Mouse (Mus musculus) cerebellum, adult 11-12 months (tissue): Measurements from ENCODE around the gene Plcb4.
"Not testable (repeated sequence)": the region's sequence is repeated elsewhere in the genome, so short reads cannot be mapped to it uniquely, and the experiment has no call there.

Experiments
- DNase-seq: peaks from one replicate; pipeline ENCODE4 v3.0.0; 2022

Plcb4 gene

GRCm38 (mm10) chr2:135717232-135718134 lies 58.7 kb downstream of the Plcb4 start:
- peak; percentile 87 for DNase-seq

GRCm38 (mm10) chr2:135722109-135722508 lies 63.3 kb downstream of the Plcb4 start:
- no peak for DNase-seq

- DNase-seq = no peak
Observed at GRCm38 (mm10) chr2:135723387-135723786, 64.6 kb downstream of the Plcb4 start.

GRCm38 (mm10) chr2:135724489-135724888 lies 65.7 kb downstream of the Plcb4 start:
- no peak for DNase-seq

- DNase-seq = no peak
Observed at GRCm38 (mm10) chr2:135725362-135725761, 66.6 kb downstream of the Plcb4 start.

DNA sequence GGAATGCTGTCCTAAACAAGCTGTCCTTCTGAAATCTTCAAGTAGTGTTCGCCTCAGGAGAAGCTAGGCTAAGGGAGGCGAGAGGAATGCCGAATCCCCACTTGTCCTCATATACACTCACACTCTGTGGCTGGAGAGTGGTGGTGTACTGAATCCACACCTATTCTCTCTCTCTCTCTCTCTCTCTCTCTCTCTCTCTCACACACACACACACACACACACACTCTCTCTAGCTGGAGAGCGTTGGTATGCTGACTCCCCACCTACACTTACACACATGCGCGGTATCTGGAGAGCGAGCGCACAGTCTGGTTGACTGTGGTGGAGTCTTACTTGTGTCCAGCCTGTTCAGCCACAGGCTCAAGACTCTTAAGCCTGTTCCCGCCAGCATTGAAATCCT lies 68.3 kb downstream of the Plcb4 start:
- no peak for DNase-seq

DNA sequence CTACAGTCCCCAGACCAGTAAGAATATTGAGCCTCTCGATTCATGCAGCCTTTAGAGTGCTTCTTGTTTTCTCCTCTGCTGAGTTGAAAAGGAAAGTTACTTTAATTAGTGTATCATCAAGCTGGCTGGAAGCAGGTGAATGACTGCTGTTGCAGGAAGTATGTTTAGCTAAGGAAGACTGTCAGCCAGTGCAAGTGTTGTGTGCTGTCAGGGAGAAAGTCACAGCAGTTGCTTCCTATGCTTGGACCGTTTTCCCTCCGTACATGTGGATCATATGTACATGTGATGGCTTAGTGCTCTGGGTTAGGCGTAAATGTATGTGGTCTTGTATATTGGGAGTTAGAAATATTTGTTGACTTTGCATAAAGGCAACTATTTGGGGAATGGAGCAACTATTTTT lies 69.1 kb downstream of the Plcb4 start:
- DNase-seq = no peak

DNA sequence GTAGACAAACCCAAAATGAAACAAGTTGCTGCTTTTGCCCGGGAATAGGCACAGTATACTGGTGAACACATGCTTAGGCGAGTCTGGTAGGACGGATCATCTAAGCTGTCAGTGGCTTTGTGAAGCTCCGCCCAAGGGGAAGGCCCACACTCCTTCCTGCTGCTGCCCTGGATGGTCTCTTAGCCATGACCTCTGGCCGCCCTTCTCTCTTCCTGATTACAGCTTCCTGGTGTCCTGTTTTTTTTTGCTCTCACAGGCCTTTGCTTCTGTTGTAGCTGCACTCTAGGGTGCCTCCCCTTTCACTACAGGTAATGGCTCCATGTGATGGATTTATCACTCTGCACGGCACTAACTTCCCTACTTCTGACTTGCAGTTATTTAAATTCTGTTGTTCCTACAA lies 72.8 kb downstream of the Plcb4 start:
- no peak for DNase-seq

DNA sequence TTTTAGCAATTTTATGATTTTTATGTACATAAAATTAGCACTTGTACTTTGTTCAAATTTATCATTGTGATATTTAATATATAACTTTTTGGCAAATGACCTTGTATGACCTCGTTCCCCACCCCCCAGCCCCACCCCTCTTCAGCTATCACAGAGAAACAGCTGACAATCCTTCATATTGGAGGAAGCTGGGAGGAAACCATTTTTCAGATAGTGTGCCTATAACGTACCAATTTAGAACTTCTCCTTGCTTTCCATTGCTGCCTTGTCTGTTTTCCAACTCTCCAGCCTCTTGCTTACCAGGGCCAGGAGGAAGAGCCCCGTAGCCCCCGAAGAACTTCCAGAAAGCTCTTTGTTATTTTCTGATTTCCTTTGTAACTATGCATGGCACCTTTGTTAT lies 73.8 kb downstream of the Plcb4 start:
- DNase-seq = no peak

GRCm38 (mm10) chr2:135733926-135734510 lies 75.2 kb downstream of the Plcb4 start:
- no peak for DNase-seq

- peak; percentile 60 for DNase-seq
Observed at GRCm38 (mm10) chr2:135737506-135737905, 78.7 kb downstream of the Plcb4 start.

DNA sequence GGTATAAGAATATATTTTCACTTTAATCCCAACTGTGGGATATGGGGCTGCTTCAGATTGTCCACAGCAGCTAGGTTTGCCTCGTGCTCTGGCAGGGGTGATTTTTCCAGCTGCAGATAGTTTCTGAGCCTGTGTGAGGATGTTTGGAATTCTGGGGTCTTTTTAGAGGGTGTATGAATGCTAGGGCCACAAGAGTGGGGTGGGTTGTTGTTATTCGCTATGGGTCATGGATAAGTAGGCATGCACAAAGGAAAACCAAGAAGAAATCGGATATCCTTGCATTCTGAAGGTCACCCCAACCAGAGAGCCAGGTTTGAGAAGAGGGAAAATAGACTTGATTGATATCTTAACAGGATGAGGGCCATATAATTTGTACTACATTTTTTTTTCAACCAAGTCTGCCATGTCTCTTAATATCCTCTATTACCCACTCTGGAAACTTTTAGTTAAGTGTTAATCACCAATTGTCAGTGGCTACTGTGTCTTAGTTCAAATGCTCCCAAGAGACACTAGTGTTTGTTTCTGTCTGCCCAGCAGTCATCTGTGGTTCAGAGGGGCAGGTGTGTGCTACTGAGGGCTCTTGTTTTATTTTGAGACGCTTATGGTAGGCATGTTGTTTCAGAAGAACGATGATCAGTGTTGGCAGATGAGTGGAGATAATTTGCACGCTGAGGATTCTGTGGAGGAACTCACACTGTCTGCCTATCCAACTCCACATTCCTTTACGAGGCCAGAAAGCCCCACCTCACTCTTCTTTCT lies 79.4 kb downstream of the Plcb4 start:
- not testable (repeated sequence) for DNase-seq

DNA sequence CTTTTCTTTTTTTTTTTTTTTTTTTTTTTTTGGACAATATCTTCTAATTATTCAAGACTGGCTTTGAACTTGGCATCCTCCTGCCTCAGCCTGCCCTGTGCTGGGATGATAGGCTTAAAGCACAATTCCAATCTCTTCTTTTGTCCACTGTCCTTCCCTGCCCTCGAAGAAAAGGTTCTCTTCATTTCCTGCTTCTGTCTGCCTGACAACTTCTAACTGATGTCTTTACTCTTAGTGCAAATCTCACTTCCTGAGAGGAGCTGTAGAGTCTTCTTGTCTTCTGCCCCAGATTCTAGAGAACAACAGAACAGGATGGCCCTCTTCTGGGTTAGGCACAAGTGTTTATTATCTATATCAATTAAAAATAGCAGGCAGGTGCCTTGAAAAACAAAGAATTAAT lies 80.1 kb downstream of the Plcb4 start:
- no peak for DNase-seq

DNA sequence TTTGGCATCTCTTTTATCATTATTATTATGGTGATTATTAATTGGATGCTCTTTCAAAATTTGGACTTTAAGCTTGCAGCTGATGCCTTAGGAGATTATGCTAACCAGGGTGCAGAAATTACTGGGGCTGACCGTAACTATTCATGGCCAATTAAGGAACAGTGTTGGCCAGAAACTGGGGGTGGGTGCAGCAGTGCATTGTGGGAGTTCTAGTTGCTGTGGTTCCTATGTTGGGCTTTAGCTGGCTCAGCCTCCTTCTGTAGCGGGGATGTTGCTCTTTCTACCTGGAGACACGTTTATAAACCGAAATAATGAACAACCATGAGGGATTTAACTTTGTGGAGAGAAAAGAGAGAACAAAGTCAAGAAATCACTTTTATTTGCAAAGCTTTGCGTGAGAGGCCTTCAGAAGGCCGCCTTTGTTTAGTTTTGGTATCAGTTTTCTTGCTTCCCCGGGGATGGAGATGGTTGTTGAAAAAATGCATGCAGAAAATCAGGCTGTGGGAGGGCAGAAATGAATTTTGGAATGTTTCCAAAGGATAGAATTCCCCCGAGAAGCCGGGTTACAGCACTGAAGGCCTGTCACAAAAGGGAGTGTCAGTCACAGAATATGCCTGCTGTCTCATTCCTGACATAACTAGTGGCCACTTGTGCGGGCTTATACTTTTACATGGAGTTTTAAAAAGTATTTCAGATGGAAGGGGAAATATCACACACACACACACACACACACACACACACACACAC lies 84.3 kb downstream of the Plcb4 start:
- DNase-seq = no peak

DNA sequence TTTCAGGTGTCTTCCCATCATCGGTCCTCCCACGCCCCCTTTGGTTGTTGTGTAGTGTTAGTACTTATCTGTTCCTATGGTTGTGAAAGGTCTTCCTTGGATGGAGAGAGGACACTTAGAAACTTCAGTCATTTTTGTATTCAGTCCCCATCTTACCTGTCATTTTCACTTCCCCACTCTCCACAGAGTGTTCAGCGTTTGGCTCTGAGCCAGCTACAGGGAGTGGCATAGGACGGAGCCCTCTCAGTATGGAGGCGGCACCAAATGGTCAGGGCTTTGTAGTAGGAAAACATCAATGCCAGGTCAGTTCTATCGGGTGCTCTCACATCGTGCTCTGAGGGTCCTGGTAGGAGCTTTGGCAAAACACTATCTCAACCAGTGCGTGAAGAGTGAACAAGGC lies 85.9 kb downstream of the Plcb4 start:
- no peak for DNase-seq

- no peak for DNase-seq
Observed at GRCm38 (mm10) chr2:135745126-135745525, 86.3 kb downstream of the Plcb4 start.

DNA sequence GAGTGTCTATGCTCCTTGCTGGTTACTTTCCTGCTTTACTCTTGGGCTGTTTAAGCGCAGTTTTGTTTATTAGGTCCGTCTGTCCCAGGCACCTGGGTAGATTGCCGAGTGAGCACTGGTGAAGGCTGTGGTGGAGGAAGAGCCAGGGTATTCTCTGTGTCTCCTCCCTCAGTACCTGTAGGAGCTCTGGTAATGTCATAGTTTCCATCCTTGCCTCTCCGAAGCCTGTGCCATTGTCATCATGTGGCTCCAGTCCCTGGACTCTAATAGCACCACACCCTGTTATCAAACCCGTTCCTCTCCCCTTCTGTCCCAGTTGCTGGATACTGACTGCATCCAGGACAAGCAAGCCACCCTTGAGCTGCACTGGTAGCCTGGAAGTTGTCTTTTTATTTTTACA lies 89.6 kb downstream of the Plcb4 start:
- DNase-seq = no peak

GRCm38 (mm10) chr2:135749606-135750005 lies 90.8 kb downstream of the Plcb4 start:
- DNase-seq = no peak

- no peak for DNase-seq
Observed at GRCm38 (mm10) chr2:135750748-135751147, 91.9 kb downstream of the Plcb4 start.

DNA sequence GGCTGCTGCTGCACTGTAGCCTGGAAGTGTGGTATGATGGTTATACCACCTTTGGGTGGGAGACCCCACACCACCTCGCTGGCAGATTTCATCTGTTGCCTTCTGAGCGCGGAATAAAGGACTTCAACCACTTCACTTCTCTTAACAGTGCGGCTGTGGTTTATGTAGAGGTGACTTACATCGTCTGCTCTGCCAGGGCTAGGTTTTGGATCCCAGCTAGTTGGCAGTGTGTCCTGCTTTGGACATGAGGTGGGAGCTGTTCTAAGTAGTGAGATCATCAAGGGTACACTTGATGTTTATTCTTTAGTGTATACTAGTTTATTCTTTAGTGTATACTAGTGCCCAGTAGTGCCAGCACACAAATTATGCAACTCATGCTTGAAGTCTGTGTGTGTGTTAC lies 97.0 kb downstream of the Plcb4 start:
- no peak for DNase-seq

DNA sequence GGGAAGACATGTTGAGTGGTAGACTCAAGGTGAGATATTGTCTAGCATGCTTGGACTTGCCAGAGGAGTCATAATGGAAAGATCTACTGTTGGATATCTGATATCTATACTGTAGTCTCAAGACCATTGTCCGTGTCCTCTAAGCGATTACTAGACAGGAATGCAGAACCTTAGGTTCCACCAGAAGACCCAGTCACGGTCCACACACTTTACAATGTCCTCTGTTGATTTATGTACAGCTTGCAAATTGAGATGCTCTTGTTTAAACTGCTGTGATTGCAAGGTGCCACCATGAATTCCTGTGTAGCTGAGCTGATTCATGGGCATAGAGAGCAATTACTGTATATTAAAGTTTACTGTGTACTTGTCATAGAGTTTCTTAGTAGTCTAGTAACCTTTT lies 98.7 kb downstream of the Plcb4 start:
- DNase-seq = no peak

- DNase-seq = no peak
Observed at GRCm38 (mm10) chr2:135759499-135760095, 100.8 kb downstream of the Plcb4 start.
